Mouse (Mus musculus) cerebellum, adult (tissue): Measurements from ENCODE around the gene Podn.

Experiments used
- ATAC-seq: cut with Nextera tagmentation; 2 replicates; pipeline ENCODE4 v1.9.2; 2017; ENCODE audit warnings: mild to moderate bottlenecking, moderate library complexity, mixed read lengths; ENCODE audit not compliant: insufficient number of reproducible peaks, low FRiP score, low TSS enrichment

The Podn gene

GRCm38 (mm10) chr4:107975004-107975403 is 121.2 kb downstream of the Podn start:
- no peak for ATAC-seq

- no peak for ATAC-seq
These were observed 121.7 kb downstream of the Podn start for GRCm38 (mm10) chr4:107974527-107974926.

GRCm38 (mm10) chr4:107971162-107971561 is 125.1 kb downstream of the Podn start:
- ATAC-seq, result no peak

- ATAC-seq, result no peak
These were observed 126.5 kb downstream of the Podn start for GRCm38 (mm10) chr4:107969781-107970180.

GRCm38 (mm10) chr4:107967966-107968682 is 128.1 kb downstream of the Podn start, which contains the start of gene Slc1a7:
TSS of gene Slc1a7 (plus strand) at chr4:107968332.
- no peak for ATAC-seq

GRCm38 (mm10) chr4:107966416-107967109 is 129.7 kb downstream of the Podn start:
- no peak for ATAC-seq
